Mouse (Mus musculus) spleen, adult 18-20 months (tissue): ENCODE data around the gene Ttc12.
A peak's percentile ranks its signal among the peaks of the same experiment; 100 is the strongest.

ENCODE experiments used
- DNase-seq, 2 experiments: peaks; one replicate each; pipeline ENCODE4 v3.0.0; 2022; ENCODE audit warnings: mixed read lengths in 2 of 2

Gene Ttc12

GRCm38 (mm10) chr9:49488912-49489895, 3.2 kb upstream of the Ttc12 start:
- DNase-seq = peak in 1 of 2 experiments; percentile 66

- DNase-seq = no peak
Measured at GRCm38 (mm10) chr9:49488258-49488657, 2.2 kb upstream of the Ttc12 start.

- no peak for DNase-seq
Measured at GRCm38 (mm10) chr9:49487657-49487943, 1.6 kb upstream of the Ttc12 start.

- no peak for DNase-seq
Measured at GRCm38 (mm10) chr9:49486805-49487656, 1.0 kb upstream of the Ttc12 start.

GRCm38 (mm10) chr9:49485250-49485891, 654 bp downstream of the Ttc12 start:
- no peak for DNase-seq

GRCm38 (mm10) chr9:49483316-49483715, 2.7 kb downstream of the Ttc12 start:
- DNase-seq = no peak

- no peak for DNase-seq
Measured at GRCm38 (mm10) chr9:49472126-49472525, 13.9 kb downstream of the Ttc12 start.

GRCm38 (mm10) chr9:49470946-49471345, 15.1 kb downstream of the Ttc12 start:
- DNase-seq = no peak

GRCm38 (mm10) chr9:49470006-49470405, 16.0 kb downstream of the Ttc12 start:
- no peak for DNase-seq

- DNase-seq = no peak
Measured at GRCm38 (mm10) chr9:49456136-49456535, 29.9 kb downstream of the Ttc12 start.

GRCm38 (mm10) chr9:49452396-49452795, 33.6 kb downstream of the Ttc12 start:
- no peak for DNase-seq

GRCm38 (mm10) chr9:49450491-49450890, 35.5 kb downstream of the Ttc12 start:
- no peak for DNase-seq

- DNase-seq = no peak
Measured at GRCm38 (mm10) chr9:49442621-49443020, 43.4 kb downstream of the Ttc12 start.

- no peak for DNase-seq
Measured at GRCm38 (mm10) chr9:49427478-49427877, 58.5 kb downstream of the Ttc12 start.

- no peak for DNase-seq
Measured at GRCm38 (mm10) chr9:49426921-49427320, 59.1 kb downstream of the Ttc12 start, which contains the start of gene Ankk1. Ankk1 (minus strand) TSS chr9:49427021.

GRCm38 (mm10) chr9:49425585-49425984, 60.4 kb downstream of the Ttc12 start:
- no peak for DNase-seq

- DNase-seq = no peak
Measured at GRCm38 (mm10) chr9:49423866-49424265, 62.2 kb downstream of the Ttc12 start.

GRCm38 (mm10) chr9:49410621-49411020, 75.4 kb downstream of the Ttc12 start:
- no peak for DNase-seq

- no peak for DNase-seq
Measured at GRCm38 (mm10) chr9:49407028-49407427, 79.0 kb downstream of the Ttc12 start.

GRCm38 (mm10) chr9:49403711-49404110, 82.3 kb downstream of the Ttc12 start:
- DNase-seq = no peak

GRCm38 (mm10) chr9:49396006-49396405, 90.0 kb downstream of the Ttc12 start:
- DNase-seq = no peak

GRCm38 (mm10) chr9:49392242-49392641, 93.8 kb downstream of the Ttc12 start:
- DNase-seq = no peak
